Mouse (Mus musculus): ENCODE results near the gene Ddah1.

Ddah1 gene

DNA sequence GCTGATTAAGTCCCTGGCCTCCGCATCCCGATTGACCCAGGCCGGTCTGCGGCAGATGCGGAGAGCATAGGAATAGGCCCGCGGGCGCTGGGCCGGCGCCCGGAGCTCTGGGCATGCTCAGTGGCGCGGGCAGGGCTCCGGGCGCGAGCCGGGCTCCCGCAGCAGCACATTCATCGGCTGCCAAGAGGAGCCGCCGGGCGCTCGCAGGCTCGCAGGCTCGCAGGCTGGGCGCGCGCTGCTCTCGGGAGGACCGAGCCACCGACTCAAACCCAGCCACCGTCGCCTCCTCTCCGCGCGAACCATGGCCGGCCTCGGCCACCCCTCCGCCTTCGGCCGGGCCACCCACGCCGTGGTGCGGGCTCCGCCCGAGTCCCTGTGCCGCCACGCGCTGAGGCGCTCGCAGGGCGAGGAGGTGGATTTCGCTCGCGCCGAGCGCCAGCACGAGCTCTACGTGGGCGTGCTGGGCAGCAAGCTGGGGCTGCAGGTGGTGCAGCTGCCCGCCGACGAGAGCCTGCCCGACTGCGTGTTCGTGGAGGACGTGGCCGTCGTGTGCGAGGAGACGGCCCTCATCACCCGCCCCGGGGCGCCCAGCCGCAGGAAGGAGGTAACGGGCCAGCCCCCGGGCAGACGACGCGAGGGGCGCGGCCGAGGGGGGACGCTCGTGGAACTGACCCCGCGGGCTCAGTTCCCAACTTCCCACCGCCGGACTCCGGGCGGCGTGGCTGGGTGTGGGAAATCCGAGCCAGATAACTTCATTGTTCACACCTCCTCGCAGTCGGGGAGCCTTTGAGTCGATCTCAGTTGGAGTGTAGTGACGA, at the start of gene Ddah1:
Gene Ddah1, plus strand, starts transcription at position 115 of the 818 bp plus-strand sequence.
- DNase-seq = peak; percentile 88

DNA sequence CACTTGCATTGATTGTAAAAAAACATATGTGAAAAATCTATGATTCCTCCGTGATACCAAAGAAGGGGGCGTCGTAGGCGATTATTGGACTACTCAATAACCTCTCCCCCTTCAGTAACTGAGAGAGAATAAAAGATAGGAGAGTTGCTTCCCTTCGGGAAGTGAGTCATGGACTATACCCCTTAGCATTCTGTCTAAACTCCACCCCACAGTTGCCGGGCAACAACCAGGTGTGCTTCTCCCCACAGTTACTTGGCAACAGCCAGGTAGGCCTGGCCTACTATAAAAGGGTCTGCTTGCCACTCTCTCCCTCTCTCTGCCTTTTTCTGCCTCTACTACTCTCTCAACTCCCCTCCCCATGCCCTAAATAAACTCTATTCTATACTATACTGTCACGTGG, 42.6 kb upstream of the Ddah1 start:
- DNase-seq = no peak

DNA sequence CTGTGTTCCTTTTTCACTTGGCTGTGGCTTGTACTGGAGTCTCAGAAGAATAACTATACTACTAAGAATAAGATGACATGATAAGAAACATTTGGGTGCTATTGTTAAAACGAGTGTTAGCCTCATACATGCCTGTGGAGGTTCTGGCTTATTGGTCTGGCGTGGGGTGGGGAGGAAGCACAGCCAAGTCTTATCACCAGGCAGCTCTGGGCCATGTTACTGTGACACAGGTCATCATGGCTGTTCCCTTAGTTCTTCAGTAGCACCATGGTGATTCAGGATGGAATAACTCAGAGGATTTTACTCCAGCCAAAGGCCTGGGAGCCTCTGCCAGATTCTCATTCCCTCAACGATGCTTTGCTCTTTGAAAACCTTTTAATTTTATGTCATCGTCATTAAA, 38.8 kb upstream of the Ddah1 start:
- DNase-seq = peak; percentile 9

DNA sequence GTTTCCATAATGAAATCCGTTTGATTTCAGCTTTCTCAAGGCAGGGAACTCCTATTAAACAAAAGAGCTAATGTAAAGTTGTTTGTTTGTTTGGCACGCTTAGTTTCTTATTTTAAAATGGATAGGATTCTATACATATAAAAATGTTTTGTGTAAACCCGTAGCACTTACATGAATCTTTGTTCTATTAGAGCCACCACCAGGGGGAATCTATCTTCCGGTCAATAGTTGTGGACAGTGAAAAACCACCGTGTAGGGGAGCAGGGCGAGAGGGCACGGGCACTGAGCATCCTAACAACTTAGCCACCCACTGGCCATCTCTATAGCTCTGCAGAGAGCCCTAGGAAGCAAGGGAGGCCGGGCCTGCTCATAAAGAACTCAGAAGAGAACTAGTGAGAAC, 33.4 kb upstream of the Ddah1 start:
- peak; percentile 21 for DNase-seq

DNA sequence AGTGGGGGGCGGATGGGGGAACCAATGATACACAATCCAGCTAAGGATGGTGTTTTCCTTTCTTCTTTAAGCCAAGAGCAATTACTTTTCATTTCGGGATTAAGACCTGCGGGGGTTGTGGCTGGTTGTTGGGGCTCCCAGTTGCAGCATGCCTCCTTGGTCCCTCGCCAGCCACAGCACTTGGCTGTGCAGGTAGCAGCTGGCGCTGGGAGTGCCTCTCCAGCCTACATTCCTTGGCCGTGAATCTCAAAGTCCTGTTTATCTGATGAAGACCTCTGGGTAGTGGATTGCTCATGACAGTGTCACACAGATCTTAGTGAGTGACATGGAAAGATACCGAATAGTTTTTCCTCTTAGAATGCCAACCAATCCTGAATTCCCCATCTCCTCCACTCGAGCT, 30.1 kb upstream of the Ddah1 start:
- peak; percentile 15 for DNase-seq

DNA sequence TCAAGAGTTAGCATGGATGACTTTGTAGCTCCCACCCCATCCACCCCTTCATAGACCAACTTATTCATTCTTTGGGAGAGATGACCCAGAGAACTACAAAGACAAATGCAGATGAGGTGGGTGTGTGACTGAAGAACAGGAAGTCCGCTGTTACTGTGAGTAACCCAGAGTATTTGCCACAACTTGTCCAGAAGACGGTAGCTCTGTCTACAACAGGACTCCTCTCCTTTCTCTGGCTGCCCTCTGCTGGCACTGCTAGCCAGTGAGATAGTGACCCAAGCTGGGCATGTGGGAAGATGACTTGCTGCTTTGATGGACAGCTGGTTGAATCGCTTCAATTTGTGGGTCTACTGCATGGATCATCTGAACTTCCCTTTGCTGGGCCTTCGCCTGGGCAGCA, 28.9 kb upstream of the Ddah1 start:
- DNase-seq = peak; percentile 47

DNA sequence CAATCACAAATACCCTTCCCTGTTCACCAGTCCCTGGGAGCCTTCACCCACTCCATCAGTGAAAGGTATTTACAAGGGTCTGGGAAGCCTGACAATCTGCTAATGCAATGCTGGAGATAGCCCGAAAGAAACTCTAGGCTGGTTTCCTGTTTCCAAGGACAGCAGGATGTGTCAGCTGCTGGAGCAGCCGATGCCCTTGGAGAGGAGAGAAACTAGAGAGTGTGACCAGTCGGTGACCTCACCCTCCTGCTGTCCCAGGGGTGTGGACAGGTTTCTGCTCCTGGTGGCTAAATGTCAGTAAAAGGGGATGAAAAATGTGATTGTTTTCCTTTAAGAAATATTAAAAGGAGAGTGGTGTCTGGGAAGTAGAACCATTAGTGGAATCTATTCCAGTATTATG, 28.4 kb upstream of the Ddah1 start:
- DNase-seq = peak; percentile 10

DNA sequence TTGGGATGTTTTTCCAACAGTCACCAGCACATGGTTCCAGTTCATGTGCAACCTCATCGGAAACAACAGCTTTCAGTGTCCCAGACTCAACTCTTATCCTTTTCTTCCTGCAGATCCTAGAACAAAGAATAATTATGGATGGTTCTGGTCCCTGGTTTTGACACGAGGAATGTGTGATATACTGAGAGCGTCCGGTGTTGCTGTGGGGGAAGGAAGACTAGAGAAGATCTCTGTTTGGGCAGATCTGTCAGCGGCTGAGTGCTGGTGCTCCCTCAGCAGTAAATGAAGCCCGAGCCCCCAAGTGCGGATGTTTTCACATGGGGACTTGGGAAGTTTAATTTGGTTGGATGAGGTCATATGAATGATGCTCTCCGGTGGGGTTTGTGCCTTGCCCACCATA, 23.6 kb upstream of the Ddah1 start:
- DNase-seq = no peak

DNA sequence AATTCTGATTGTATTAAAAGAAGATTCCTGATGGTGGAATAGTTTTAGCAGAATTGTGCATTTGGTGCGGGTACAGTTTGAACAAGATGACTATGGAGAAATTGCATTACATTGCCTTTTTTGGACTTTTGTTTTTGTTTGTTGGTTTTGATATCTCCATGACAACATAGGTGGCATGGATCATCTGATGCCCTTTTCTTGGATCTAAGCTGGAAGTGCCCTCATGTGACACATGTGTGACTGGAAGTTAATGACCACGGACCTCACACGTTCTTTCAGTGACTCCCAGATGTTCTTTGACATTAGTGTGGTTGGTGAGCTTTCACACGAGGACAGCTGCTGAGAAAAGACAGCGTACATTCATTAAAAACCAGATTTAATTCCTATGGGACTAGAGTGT, 21.9 kb upstream of the Ddah1 start:
- no peak for DNase-seq

DNA sequence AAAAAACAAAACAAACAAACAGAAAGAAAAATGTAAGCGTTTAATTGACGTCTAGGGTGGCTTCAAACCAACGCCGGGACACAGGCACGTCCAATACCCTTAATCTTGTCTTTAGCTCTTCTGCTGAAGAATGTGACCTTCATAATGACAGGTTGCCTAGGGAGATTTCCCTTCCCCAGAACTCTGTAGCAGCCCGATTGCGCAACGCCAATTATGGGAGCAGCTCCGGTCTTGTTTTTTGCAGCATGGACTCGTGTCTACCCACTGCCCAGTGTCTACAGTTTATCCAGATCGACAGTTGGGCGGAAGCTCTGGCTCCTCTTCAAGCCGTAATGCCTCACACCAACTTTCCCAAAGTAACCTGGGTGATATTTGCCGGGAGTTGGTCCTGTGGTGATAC, 19.8 kb upstream of the Ddah1 start:
- no peak for DNase-seq

DNA sequence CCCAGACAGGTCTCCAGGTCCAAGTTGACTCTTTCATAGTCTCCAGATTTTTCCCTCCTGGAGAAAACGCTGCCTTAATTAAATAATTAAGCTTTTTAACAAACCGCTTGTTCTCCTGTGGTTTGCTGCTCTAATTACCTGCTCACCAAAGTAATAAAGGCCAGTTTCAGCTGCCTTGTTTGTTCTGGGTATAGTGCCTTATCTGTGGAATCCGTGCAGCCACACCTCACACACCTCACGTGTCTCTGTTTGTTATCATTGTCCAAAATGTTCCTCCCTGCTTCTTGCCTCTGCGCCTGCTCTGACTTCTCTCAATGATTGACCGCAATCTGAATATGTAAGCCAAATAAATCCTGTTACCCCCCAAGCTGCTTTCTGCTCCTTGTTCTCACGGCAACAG, 18.6 kb upstream of the Ddah1 start:
- DNase-seq = no peak

DNA sequence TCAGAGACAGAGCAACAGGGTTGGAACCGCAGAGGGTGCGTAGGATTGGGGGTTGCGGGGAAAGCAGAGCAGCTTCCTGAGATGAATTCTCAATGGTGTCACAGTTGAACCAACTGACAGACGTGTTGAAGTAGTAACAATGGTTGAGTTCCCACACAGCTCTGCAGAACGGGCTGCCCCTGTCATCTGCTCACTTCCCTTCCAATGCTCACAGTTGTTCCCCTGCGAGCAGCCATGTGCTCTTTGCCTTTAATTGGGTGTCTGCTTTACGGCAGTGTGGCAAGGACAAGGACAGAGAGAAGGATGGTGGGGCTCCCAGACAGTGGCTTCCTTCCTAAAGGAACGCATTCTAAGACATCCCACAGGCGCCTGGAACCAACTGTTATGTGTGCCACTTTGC, 15.4 kb upstream of the Ddah1 start:
- no peak for DNase-seq

DNA sequence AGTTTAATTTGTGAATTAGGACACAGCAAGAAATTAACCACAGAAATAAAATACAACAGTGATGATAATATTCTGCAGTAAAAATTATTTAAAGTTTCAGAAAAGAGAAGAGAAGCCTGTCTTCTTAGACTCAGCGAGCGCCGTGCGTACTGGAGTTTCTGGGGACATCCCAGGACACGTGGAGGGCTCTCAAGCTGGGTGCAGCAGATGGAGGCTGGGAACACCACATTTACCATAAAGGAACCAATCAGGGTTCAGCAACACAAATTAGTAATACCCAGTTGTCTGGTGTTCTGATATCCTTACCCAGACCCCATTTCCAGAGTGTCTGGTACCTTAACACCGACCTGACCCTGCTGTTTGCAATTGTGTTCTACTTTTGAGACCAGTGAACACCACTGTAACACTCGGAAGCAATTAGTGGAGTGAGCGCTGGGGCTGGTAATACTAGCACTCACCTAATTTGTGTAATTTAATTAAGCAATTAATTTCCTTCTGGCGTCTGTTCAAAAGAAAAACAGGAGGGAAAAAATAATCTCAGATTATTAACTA, 14.9 kb upstream of the Ddah1 start:
- DNase-seq = no peak

DNA sequence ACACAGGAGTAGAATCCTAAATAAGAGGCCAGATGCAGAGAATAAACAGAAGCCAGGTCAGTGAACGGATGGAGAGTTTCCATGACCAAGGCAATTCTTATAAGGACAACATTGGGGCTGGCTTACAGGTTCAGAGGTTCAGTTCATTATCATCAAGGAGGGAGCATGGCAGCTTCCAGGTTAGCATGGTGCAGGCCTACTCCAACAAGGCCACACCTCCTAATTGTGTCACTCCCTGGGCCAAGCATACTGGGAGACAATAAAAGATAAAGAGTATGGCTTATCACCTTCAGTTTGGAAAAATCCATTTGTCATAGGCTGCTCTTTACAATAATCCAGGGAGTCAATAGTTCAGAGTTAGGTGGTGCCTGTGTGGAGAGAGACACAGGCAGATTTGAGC, 9.8 kb upstream of the Ddah1 start:
- DNase-seq = no peak

DNA sequence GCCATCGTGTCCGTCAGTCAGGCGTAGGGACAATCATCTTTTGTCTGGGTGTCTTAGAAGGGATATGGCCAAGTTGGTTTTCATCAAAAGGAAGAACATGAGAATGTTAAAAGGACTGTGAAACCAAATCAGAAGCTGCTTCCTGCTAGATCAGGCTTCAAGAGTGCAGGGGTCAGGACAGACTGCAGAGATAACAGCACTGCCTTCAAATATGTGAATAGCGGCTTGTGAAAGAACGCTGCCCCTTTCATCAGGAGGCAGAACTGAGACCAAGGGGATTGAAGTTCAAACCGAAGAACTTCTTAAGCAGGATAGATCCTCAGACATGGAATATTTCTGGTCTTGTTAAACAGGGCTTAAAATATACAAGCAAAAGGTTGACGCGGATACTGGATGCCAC, 2.0 kb upstream of the Ddah1 start:
- no peak for DNase-seq

DNA sequence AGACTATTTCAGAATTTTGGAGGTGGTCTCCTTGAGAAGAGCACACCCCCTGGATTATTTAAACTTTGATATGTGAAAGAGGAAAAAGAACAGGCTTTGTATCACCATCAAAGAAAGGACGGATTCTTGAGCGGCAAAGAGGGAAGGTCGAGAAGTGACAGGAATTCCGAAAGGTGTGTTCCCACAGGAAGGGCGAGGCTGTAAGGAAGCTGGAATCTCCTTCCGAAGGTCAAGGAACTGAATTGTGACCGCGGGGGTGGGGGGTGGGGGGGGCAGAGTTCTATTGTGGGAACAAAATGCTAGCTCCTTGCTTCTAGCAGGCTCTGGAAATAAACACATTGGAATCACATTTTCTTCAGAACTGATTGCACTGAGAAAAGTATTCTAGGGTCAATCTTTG, 1.3 kb upstream of the Ddah1 start:
- DNase-seq = no peak

DNA sequence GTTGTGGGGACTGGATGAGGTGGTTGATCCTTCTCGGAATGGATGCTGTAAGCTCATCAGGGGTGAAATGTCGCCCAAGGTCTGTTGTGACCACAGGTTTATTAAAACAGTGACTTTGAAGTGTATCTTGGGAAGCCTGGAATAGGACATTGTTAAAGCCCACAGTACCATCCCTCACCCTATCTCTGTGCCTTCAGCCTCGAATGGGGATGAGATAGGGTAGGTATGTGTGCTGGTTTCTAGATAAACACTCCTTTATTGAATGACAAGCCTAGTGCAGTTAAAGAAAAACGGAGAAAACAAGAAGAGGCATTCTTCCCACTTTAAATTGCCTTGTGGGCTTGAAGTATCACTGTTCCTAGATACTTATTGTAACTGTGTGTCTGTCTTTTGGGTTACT, 631 bp upstream of the Ddah1 start:
- no peak for DNase-seq

DNA sequence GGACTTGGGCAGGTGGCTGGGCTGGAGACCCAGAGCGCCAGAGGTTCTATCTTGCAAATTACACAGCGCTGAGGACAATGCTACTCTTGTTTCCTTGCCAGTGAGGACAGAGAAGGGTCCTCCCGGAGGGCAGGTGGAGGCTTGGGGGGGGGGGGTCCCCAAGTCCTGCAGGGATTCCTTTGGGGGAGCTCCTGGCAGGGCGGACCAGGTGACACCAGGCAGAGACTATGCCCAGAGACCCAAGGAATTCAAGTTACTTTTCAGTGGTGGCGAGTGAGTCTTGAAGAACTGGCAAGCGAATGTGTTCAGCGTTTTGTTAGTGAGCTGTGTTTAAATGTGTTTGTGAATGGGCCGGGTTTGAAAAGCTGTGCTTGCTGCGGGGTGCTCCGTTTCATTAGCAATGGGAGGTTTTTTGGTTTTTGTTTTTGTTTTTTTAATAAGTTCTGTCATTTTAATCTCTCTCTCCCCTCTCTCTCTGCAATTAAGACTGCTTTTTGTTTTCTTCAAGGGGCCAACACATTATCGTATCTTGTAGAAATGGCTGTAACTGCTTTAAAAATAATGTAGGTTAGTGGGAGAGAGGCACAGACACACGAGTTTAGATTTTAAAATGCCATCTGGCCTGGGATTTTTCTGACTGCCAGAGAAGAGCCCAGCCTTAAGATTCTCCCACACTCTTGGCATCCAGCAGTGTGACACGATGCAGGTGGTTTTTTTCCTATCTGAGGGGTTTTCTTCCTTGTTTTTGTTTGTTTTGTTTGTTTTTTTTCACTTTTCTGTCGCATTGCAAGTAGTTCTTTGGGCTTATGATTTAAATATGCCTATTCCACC, 1.1 kb downstream of the Ddah1 start:
- no peak for DNase-seq

DNA sequence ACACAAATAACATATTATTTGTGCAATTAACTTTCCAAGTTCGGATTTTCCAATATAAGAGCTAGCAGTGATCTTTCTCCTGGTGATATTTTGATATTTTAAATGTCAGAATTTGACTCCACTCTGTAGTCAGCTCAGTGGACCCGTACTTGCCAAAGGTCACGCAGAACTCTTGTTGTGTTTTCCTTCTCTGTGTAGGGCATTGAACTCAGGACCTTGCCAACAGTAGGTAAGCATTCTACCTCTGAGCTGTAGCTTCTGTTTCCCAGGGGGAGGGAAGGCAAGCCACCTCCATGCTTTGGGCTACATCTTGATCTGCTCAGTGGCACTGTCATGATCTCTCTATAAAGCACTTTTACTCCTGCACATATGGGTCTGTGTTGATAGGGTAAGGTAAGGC, 2.1 kb downstream of the Ddah1 start:
- DNase-seq = peak; percentile 41

DNA sequence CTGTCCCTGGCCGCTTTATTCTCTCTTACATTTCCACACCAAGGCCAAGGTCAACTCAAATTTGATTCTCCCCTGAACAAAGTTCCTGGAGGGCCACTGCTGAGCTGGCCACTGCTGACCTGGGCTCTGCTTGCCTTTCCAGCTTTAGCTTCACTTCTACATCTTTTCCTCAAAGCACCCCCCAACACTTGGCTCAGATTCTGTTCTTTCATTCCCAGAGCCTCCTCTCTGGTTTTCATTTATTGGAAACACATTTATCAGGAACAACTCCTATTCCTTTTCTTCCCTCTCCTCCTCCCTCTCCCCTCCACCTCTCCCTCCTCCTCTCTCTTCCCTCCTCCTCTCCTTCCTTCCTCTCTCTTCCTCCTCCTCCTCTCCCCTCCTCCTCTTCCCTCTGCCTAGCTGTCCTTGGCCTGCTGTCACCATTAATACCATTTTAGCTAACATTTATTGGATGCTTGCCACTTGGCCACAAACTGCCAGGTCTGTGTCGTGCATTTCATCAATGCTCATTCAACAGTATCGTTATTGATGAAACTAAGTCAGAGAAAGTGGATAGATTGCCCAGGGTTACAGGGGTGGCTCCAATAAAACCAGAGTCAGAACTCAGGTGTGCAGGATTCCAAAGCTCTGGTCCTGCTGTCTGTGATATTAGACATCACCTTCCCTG, 3.2 kb downstream of the Ddah1 start:
- DNase-seq = no peak

DNA sequence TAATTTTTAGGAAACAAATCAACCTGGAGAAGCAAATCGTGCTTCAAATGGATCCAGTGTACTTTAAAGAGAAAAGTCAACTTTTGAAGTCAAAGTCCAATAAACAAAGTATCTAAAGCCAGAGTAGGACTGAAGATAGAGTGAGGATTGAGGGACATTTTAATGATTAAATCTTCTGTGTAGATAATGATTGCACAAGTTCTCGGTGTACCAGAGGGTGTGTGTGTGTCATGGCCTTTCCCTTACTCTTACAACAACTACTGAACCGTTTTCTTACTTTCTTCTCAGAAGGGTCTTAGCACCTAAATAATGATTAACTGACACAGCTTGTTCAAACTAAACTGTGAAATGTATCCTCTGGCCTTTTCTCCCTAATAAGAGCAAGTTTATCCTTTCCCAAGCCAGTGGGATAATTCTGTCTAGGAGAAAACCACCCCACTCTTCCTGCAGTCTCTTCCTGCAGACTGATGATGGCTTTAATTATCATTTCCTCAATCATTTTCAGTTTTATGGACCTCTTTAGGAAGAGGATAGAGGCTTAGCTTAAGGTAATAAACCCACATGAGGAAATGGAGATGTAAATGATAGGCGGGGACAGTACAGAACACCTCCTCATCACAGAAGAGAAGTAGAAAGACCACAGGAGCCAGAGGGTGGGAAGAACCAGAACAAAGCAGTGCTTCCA, 4.6 kb downstream of the Ddah1 start:
- peak; percentile 57 for DNase-seq

DNA sequence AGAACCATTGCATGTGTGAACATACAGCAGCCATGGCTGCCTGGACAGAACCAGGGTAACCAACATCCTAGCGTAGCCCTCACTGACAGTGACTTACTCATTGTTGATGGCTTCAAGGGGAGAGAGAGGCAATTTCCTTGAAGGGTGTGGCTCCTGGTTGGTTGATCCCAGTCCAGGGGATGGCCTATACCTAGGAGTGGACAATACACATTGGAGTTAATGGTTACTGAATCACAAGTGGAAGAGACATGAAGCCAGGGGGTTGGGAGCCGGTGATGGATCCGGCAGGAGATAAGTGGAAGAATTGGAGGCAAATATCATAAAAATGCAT, 5.1 kb downstream of the Ddah1 start:
- DNase-seq = no peak

DNA sequence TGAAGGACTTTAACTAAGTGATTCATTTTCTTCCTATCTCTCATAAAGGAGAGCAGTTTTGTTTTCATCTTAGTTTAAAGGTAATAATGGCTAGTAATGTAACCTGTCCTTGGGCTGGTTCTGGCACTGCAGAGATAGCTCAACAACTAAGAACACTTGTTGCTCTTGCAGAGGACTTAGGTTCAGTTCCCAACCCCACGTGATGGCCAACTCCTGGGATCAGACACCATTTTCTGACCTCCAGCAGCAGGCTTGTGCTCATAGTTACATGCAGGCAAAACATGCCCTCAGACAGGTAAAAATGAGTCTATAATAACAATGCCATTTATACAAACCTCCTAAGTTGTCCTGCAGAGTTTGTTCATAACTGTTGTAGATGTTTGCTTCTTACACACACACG, 5.9 kb downstream of the Ddah1 start:
- DNase-seq = no peak
